Mouse (Mus musculus) midbrain, postnatal 0 days (tissue): ENCODE results near the gene Nagk. TPM values are rescaled to one million over a fixed set of nuclear protein-coding genes. Genes with fewer than 3 reads are reported as not detected.
"Not testable (repeated sequence)": the region's sequence is repeated elsewhere in the genome, so short reads cannot be mapped to it uniquely, and the experiment has no call there.

ENCODE experiments used
- ATAC-seq: fragments of 200-750 bp; cut with Nextera tagmentation; 2 replicates; pipeline ENCODE4 v1.8.0; 2017; ENCODE audit warnings: moderate number of reproducible peaks, mild to moderate bottlenecking, moderate TSS enrichment, moderate library complexity; ENCODE audit not compliant: low FRiP score
- DNase-seq: peaks from one replicate; pipeline ENCODE4 v3.0.0-alpha.2; 2015; ENCODE audit warnings: low spot score
- H3K27ac ChIP-seq: fragments of 300-500 bp; sonication (generic); 2 replicates; pipeline ENCODE4 v1.5.1; 2014; ENCODE audit warnings: low read depth, mild to moderate bottlenecking, low read length, mixed read lengths
- H3K27me3 ChIP-seq: fragments of 300-500 bp; sonication (generic); 2 replicates; pipeline ENCODE4 v1.6.1; 2014; ENCODE audit warnings: low read length, control low read depth, mixed read lengths; ENCODE audit not compliant: insufficient read depth
- H3K36me3 ChIP-seq: fragments of 300-500 bp; sonication (generic); 2 replicates; pipeline ENCODE4 v1.6.1; 2014; ENCODE audit warnings: low read length, control low read depth, mixed read lengths; ENCODE audit not compliant: insufficient read depth
- H3K4me1 ChIP-seq: fragments of 300-500 bp; sonication (generic); 2 replicates; pipeline ENCODE4 v1.6.1; 2014; ENCODE audit warnings: mild to moderate bottlenecking, control low read depth, antibody characterized with exemption, low read length, mixed read lengths; ENCODE audit not compliant: insufficient read depth
- H3K4me2 ChIP-seq: fragments of 300-500 bp; sonication (generic); 2 replicates; pipeline ENCODE4 v1.6.1; 2014; ENCODE audit warnings: low read depth, mild to moderate bottlenecking, low read length, mixed read lengths; ENCODE audit not compliant: poor library complexity, severe bottlenecking
- H3K4me3 ChIP-seq: fragments of 300-500 bp; sonication (generic); 2 replicates; pipeline ENCODE4 v1.5.1; 2014; ENCODE audit warnings: low read depth, mild to moderate bottlenecking, low read length, moderate library complexity
- H3K9ac ChIP-seq: fragments of 300-500 bp; sonication (generic); replicated peaks from 2 replicates; pipeline ENCODE4 v1.6.1; 2014; ENCODE audit warnings: mild to moderate bottlenecking, low read length, moderate library complexity, mixed read lengths; ENCODE audit not compliant: poor library complexity, severe bottlenecking
- H3K9me3 ChIP-seq: fragments of 300-500 bp; sonication (generic); 2 replicates; pipeline ENCODE4 v1.6.1; 2016; ENCODE audit warnings: low read length, control low read depth
- CTCF ChIP-seq: IDR thresholded peaks from 2 replicates; pipeline ENCODE4 v1.5.1; 2016; ENCODE audit warnings: antibody characterized with exemption, mild to moderate bottlenecking
- WGBS: fragments of 180-500 bp; shearing (Covaris S2); extraction: QIAGEN DNeasy Blood & Tissue Kit; methylation state at CpG from one replicate; pipeline ENCODE4 v1.1.7; 2014; 5-methylcytosine and 5-hydroxymethylcytosine counted together
- polyA plus RNA-seq: library from polyadenylated mRNA; unstranded; fragments of >200 nt; fragmentation: Nextera tagmentation; extraction: Ambion mirVana; gene quantifications from 2 replicates; pipeline ENCODE4 v1.2.1, GENCODE M21; 2015
- total RNA-seq: library from RNA; depleted of rRNA; stranded (reverse); fragments of >200 nt; gene quantifications from 2 replicates; pipeline ENCODE4 v1.2.3, GENCODE M21; 2014

Nagk gene
- total and polyA plus RNA-seq, 2 experiments from 2014 or later, result 60.6 to 94.7 TPM

DNA sequence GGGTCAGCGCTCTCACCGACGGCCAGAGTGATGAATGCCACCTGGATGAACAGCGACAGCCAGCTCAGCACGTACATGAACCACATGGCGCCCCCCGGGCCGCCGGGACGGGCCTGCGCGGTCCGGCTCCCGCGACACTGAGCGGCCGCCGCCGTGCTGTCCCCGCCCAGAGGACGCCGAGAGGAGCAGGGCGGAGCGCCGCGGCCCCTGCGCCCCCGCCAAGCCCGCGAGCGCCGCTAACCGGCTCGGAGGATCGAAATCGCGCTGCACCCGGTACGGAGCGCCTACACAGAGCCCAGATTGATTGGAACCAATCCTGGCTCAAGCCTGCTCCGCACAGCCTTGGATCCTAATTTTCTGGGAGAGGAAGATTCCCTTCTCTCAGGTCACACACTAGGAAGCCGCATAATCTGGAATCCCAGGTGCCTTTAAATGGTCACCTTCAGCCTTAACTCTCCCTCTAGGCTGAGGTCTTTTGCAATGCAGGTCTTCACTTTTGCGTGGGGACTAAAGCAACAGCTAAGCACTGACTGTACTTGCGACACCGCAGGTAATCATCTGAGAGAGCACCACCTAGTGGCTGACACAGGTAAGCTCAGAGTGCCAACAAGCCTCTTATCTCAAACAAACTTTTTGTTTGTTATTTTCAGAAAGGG, 19.0 kb upstream of the Nagk start, which contains the start of gene Tex261:
TSS of gene Tex261 (minus strand) at position 176 of the 656 bp plus-strand sequence.
- Histone ChIP-seq H3K27ac (peak within 1 kb of the TSS; percentile 74), H3K4me2 (peak within 1 kb of the TSS; percentile 92), H3K4me1 (peaks cover 11% of the 10 kb centered on the region; the same call in 1 of the 2 replicates), H3K27me3 (no peaks in the 10 kb centered on the region), H3K9me3 (no peaks in the 10 kb centered on the region), H3K9ac (peak within 1 kb of the TSS; percentile 82), H3K4me3 (peak within 1 kb of the TSS; percentile 71), H3K36me3 (peaks cover 14% of the 10 kb centered on the region)
- DNase-seq (peak; percentile 91), ATAC-seq (peak; percentile 92)
- peak; percentile 79 for TF ChIP-seq CTCF
- WGBS, result under 1% methylated on average over 39 of the region's 45 CpGs

DNA sequence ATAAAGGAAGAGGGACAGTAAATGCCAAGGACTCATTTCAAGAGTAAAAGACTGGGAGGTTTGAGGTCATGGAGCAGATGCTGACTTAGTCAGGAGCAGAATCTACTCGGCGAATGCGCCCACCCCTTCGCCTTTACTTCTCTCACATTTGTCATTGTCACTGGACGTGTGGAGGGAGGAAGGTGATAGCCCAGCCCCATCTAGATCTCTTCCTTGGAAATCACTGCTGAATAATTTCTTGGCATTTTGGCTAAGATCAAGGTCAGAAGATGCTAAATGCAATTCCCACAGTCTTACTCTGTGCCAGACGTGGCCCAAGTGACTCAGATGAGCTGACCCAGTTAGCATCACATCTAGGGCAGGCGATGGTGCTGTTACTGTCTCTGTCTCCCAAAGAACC, 16.5 kb upstream of the Nagk start:
- H3K27me3 ChIP-seq, result no peaks in the 10 kb centered on the region
- ATAC-seq, result no peak
- H3K9me3 ChIP-seq, result no peaks in the 10 kb centered on the region
- no peak overlapping the region for H3K4me3 ChIP-seq
- no peak for DNase-seq
- peaks cover 11% of the 10 kb centered on the region; the same call in 1 of the 2 replicates for H3K4me1 ChIP-seq
- 87% methylated on average over 7 of the region's 7 CpGs for WGBS
- H3K9ac ChIP-seq, result no peak overlapping the region
- no peaks in the 10 kb centered on the region for H3K36me3 ChIP-seq
- no peak overlapping the region for H3K27ac ChIP-seq
- no peak for TF ChIP-seq CTCF
- no peak overlapping the region for H3K4me2 ChIP-seq

DNA sequence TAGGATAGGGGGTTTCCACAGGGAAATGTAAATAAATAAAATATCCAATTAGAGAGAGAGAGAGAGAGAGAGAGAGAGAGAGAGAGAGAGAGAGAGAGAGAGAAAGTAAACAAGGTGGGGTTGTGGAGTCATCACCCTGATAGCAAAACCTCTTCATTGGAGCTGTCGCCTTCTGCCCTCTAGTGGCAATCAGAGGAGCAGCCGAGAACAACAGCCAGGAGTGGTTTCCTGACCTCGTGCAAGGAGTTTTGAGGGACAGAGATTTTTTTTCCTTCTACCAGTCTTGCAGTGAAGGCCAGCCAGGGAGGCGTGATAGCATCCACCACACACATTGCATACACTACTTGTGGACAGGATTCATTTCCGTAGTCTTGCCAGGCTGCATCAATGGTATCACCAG, 15.8 kb upstream of the Nagk start:
- WGBS, result 7% methylated on average over 5 of the region's 5 CpGs
- H3K27me3 ChIP-seq, result no peaks in the 10 kb centered on the region
- ATAC-seq (no peak), DNase-seq (peak; percentile 52)
- H3K9me3 ChIP-seq, result no peaks in the 10 kb centered on the region
- H3K27ac ChIP-seq, result no peak overlapping the region
- peaks cover 8% of the 10 kb centered on the region; the same call in 1 of the 2 replicates for H3K4me1 ChIP-seq
- no peak overlapping the region for H3K4me2 ChIP-seq
- no peak overlapping the region for H3K9ac ChIP-seq
- TF ChIP-seq CTCF, result peak; percentile 84
- no peak overlapping the region for H3K4me3 ChIP-seq
- H3K36me3 ChIP-seq, result no peaks in the 10 kb centered on the region

- TF ChIP-seq CTCF, result no peak
- Histone ChIP-seq H3K36me3 (no peaks in the 10 kb centered on the region), H3K9me3 (no peaks in the 10 kb centered on the region), H3K4me2 (no peak overlapping the region), H3K27ac (no peak overlapping the region), H3K4me3 (no peak overlapping the region), H3K27me3 (no peaks in the 10 kb centered on the region), H3K9ac (no peak overlapping the region), H3K4me1 (no peaks in the 10 kb centered on the region)
- 87% methylated on average over 3 of the region's 3 CpGs for WGBS
- DNase-seq, result no peak
- no peak for ATAC-seq
Measured at GRCm38 (mm10) chr6:83786426-83786825, 8.4 kb upstream of the Nagk start.

DNA sequence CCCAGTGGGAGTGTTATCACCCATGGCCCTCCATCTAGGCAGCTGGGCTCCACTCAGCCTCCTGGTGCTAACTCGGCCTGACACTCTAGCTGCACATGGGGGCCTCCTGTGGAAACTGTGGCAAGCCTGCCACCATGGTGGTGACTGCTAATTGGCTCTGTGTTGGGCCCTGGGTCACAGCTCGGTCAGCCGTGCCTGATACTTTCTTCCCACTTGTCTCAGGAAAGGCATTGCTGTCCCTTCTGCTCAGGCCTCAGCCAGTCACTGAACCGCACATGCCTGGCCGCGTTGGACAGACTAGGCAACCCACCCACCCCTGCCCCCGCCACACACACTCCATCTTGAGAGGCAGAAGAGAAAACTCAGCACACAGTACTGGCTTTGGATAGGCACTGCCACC, 6.2 kb upstream of the Nagk start:
- Histone ChIP-seq H3K36me3 (no peaks in the 10 kb centered on the region), H3K9ac (no peak overlapping the region), H3K4me1 (no peaks in the 10 kb centered on the region), H3K4me2 (no peak overlapping the region), H3K9me3 (no peaks in the 10 kb centered on the region), H3K27ac (no peak overlapping the region), H3K4me3 (no peak overlapping the region), H3K27me3 (no peaks in the 10 kb centered on the region)
- 54% methylated on average over 7 of the region's 7 CpGs for WGBS
- ATAC-seq (0 out of 2 replicates have a peak, but pooled peaks have one; percentile 34), DNase-seq (peak; percentile 5)
- no peak for TF ChIP-seq CTCF

- not testable (repeated sequence) for H3K9me3 ChIP-seq, H3K4me3 ChIP-seq, H3K27me3 ChIP-seq, ATAC-seq, H3K27ac ChIP-seq, H3K4me2 ChIP-seq, H3K9ac ChIP-seq, H3K4me1 ChIP-seq, DNase-seq, H3K36me3 ChIP-seq
- 89% methylated on average over 5 of the region's 5 CpGs for WGBS
Measured at GRCm38 (mm10) chr6:83790533-83790932, 4.2 kb upstream of the Nagk start.
